Mouse (Mus musculus): ENCODE data around the gene Gm12695. TPM values are rescaled to one million over a fixed set of nuclear protein-coding genes. Genes with fewer than 3 reads are reported as not detected.
A peak's percentile ranks its signal among the peaks of the same experiment; 100 is the strongest.

Gm12695 gene
- polyA plus RNA-seq, 1 experiment from 2014 or later, result not detected

DNA sequence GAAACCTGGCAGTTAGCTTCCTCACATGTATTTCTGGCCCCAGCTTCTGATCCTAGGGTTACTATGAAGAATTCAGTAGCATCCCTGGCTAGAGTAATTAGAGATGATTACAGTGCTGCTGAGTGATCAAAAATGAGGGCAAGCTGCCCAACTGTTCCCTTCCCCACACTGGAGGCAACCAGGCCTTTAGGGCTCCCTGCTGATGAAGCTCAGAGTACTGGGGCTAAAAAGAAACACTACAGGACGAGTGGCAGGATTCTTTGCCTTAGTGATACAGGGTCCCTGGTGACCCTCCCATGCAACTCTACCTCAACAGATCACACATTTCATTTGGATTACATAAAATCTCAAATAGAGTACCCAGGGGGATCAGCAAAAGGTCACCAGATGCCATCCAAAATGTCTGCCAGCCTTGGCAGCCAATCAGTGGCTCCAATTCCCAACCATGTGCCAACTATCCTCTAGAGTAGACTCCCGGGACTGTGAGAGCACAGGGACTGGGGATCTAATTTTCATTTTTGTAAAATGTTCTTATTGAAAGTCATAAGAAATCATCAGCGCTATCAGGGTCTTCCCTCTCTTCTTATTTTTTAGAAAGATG, 11.9 kb downstream of the Gm12695 start:
- Histone ChIP-seq H3K4me3 (ENCODE audit: low read depth, low read length) (no peak overlapping the region), H3K36me3 (ENCODE audit: control insufficient read depth, insufficient read depth, low read length) (no peaks in the 10 kb centered on the region), H3K27me3 (ENCODE audit: control insufficient read depth, insufficient read depth, low read length) (no peaks in the 10 kb centered on the region), H3K9me3 (ENCODE audit: control insufficient read depth, low read length) (no peaks in the 10 kb centered on the region), H3K9ac (replicated peaks; ENCODE audit: low read depth, low read length) (no peak overlapping the region), H3K4me2 (ENCODE audit: low read depth, low read length) (no peak overlapping the region), H3K4me1 (ENCODE audit: control insufficient read depth, insufficient read depth, low read length) (no peaks in the 10 kb centered on the region), H3K27ac (ENCODE audit: low read depth, low read length) (no peak overlapping the region)
- no peak for ATAC-seq (ENCODE audit: low read depth)
- 62% methylated on average over 3 of the region's 3 CpGs for WGBS

DNA sequence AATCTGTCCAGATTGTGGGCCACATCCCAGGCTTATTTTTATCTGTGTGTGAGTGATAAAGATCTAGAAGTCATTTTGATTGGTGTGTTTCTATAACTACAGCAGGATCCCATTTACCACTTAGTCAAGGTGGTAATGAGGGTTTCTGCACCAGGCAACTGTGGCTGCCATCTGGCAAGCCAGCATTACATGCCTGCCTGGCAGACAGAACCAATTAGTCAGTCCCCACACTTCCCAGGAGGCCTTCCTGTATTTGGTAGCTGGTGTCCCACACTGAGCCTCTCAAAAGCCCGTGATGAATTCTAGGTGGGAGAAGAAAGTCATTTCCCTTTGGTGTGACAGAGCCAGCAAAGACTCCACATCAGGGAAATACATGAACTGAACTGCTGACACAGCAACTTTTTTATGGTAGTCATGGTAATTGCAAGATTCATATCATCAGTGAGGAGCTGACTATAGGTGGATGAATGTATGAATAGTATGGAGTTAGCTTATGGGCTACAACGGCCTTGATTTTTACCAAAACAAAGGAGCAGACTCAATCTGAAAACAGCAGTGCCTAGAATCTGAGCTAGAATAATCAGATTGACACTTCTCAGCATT, 18.5 kb downstream of the Gm12695 start:
- H3K9ac ChIP-seq (replicated peaks; ENCODE audit: low read depth, low read length), result no peak overlapping the region
- H3K4me1 ChIP-seq (ENCODE audit: control insufficient read depth, insufficient read depth, low read length), result no peaks in the 10 kb centered on the region
- peak; percentile 46; the same call in 1 of the 2 replicates for ATAC-seq (ENCODE audit: low read depth)
- H3K27ac ChIP-seq (ENCODE audit: low read depth, low read length), result no peak overlapping the region
- H3K4me3 ChIP-seq (ENCODE audit: low read depth, low read length), result no peak overlapping the region
- H3K9me3 ChIP-seq (ENCODE audit: control insufficient read depth, low read length), result no peaks in the 10 kb centered on the region
- H3K4me2 ChIP-seq (ENCODE audit: low read depth, low read length), result no peak overlapping the region
- H3K27me3 ChIP-seq (ENCODE audit: control insufficient read depth, insufficient read depth, low read length), result no peaks in the 10 kb centered on the region
- no peaks in the 10 kb centered on the region for H3K36me3 ChIP-seq (ENCODE audit: control insufficient read depth, insufficient read depth, low read length)
- WGBS, result 56% methylated on average over 2 of the region's 2 CpGs

DNA sequence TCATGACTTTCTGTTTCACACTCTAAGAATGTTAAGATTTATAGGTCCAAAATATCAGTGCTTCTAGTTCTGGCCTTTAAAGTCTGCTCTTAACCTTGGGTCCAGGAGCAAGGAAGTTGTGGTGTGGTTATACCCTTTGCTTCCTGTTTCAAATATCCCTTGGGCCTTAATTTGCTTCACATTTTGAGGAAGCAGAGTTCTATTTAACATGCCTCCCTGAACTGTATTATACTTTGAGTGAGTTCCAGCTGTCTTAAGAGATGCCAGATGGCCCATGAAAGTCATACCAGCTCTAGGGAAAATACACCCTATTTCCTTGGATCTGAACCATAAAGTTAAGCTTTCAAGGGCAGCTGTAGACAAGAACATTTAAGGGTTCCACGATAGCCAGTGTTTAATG, 33.0 kb downstream of the Gm12695 start:
- Histone ChIP-seq H3K27me3 (ENCODE audit: control insufficient read depth, insufficient read depth, low read length) (no peaks in the 10 kb centered on the region), H3K27ac (ENCODE audit: low read depth, low read length) (no peak overlapping the region), H3K4me2 (ENCODE audit: low read depth, low read length) (no peak overlapping the region), H3K4me3 (ENCODE audit: low read depth, low read length) (no peak overlapping the region), H3K9ac (replicated peaks; ENCODE audit: low read depth, low read length) (no peak overlapping the region), H3K4me1 (ENCODE audit: control insufficient read depth, insufficient read depth, low read length) (no peaks in the 10 kb centered on the region), H3K36me3 (ENCODE audit: control insufficient read depth, insufficient read depth, low read length) (no peaks in the 10 kb centered on the region), H3K9me3 (ENCODE audit: control insufficient read depth, low read length) (no peaks in the 10 kb centered on the region)
- ATAC-seq (ENCODE audit: low read depth), result no peak
- WGBS, result 57% methylated on average over 1 of the region's 1 CpGs

DNA sequence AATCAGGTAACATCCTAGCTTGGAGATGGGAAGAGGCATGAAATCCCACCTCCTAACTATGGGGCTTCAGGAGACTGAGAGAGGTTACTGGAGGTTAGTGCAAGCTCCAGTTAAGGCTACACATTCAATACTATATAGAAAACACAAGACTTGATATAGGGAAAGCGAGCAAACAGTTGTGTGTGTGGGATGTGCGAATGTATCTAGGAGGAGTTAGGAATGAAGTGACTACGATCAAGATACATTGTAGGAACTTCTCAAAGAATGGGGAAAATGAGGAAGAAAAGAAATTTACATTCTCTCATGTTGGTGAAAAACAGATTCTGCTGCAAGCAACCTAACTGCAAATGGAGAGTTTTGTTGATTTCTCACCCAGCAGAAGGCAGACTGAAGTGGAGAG, 44.5 kb downstream of the Gm12695 start:
- WGBS, result 94% methylated on average over 3 of the region's 3 CpGs
- no peak for ATAC-seq (ENCODE audit: low read depth)
- Histone ChIP-seq H3K9ac (replicated peaks; ENCODE audit: low read depth, low read length) (no peak overlapping the region), H3K4me1 (ENCODE audit: control insufficient read depth, insufficient read depth, low read length) (no peaks in the 10 kb centered on the region), H3K27me3 (ENCODE audit: control insufficient read depth, insufficient read depth, low read length) (no peaks in the 10 kb centered on the region), H3K4me3 (ENCODE audit: low read depth, low read length) (no peak overlapping the region), H3K27ac (ENCODE audit: low read depth, low read length) (no peak overlapping the region), H3K36me3 (ENCODE audit: control insufficient read depth, insufficient read depth, low read length) (no peaks in the 10 kb centered on the region), H3K4me2 (ENCODE audit: low read depth, low read length) (no peak overlapping the region), H3K9me3 (ENCODE audit: control insufficient read depth, low read length) (no peaks in the 10 kb centered on the region)

DNA sequence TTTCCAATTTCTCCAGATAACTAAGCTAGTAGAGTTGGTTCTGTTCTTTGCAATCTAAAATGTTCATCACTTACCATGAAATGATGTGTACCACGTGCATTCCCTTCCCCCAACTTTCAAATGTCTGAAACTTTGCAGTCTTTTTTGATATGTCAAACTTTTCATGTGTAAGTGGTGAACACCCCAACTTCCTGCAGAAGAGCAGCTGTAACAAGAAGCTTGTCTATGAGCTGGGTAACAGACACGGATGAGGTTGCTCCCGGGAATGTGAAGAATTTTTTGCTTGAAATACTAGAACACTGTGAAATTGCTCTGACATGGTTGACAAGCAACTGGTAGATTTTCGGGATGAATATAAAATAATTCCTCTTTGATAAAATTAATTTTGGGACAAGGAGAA, 55.7 kb downstream of the Gm12695 start:
- no peak for ATAC-seq (ENCODE audit: low read depth)

DNA sequence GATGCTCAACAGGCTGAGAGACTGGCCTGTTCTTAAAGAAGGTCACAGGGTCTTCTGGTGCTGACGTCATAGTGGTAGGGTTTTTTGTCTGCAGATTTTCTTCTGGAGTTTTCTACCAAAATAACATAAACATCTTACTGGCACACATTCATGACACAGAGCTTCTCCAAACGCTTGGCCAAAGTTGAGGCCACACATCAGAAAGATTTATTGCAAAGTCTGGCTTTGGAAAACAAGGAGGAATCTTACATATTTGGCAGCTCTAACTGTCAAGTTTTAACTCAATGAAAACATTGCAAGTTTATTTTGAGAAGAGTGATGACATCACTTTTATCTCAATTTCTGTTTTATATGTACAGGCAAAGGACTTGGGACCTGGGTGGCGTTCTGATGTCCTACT, 56.8 kb downstream of the Gm12695 start:
- no peak overlapping the region for H3K9ac ChIP-seq (replicated peaks; ENCODE audit: low read depth, low read length)
- no peak overlapping the region for H3K4me3 ChIP-seq (ENCODE audit: low read depth, low read length)
- H3K4me2 ChIP-seq (ENCODE audit: low read depth, low read length), result no peak overlapping the region
- WGBS, result 84% methylated on average over 3 of the region's 3 CpGs
- H3K27me3 ChIP-seq (ENCODE audit: control insufficient read depth, insufficient read depth, low read length), result no peaks in the 10 kb centered on the region
- no peak overlapping the region for H3K27ac ChIP-seq (ENCODE audit: low read depth, low read length)
- no peaks in the 10 kb centered on the region for H3K4me1 ChIP-seq (ENCODE audit: control insufficient read depth, insufficient read depth, low read length)
- no peaks in the 10 kb centered on the region for H3K36me3 ChIP-seq (ENCODE audit: control insufficient read depth, insufficient read depth, low read length)
- ATAC-seq (ENCODE audit: low read depth), result no peak
- no peaks in the 10 kb centered on the region for H3K9me3 ChIP-seq (ENCODE audit: control insufficient read depth, low read length)

More for the DNA sequence above, 55.7 kb downstream of the Gm12695 start:
- Histone ChIP-seq H3K9ac (replicated peaks; ENCODE audit: low read depth, low read length) (no peak overlapping the region), H3K27me3 (ENCODE audit: control insufficient read depth, insufficient read depth, low read length) (no peaks in the 10 kb centered on the region), H3K9me3 (ENCODE audit: control insufficient read depth, low read length) (no peaks in the 10 kb centered on the region), H3K4me1 (ENCODE audit: control insufficient read depth, insufficient read depth, low read length) (no peaks in the 10 kb centered on the region), H3K4me3 (ENCODE audit: low read depth, low read length) (no peak overlapping the region), H3K27ac (ENCODE audit: low read depth, low read length) (no peak overlapping the region), H3K36me3 (ENCODE audit: control insufficient read depth, insufficient read depth, low read length) (no peaks in the 10 kb centered on the region), H3K4me2 (ENCODE audit: low read depth, low read length) (no peak overlapping the region)
- WGBS, result 86% methylated on average over 4 of the region's 4 CpGs

DNA sequence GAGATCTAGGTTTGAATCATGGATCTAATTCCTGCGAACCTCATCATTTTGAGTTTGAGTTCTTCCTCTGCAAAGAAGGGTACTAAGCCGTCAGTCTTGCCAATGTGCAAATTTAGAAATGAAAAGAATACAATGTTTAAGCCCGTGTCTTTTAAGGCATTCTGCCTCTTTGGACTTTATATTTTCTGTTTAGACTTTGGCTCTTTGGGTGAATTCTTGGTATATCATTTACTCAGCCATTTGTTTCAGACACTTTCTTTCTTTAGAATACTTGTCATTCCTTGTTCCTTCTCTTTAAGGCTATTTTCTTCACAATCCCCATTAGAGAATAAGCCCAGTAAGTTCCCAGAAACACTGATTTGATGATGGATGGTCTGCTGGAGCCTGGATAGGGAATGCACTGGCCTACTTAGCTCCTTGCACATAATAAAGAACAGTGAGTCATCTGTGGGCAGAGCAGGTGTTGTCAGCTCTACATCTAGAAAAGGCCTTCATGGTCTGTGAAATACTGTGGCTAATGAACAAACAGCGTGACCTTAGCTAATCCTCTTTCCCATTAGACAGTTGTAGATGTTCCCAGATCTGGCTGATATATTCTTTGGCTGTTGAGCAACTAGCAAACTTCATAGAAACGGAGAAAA, 59.5 kb downstream of the Gm12695 start:
- Histone ChIP-seq H3K4me1 (ENCODE audit: control insufficient read depth, insufficient read depth, low read length) (no peaks in the 10 kb centered on the region), H3K27me3 (ENCODE audit: control insufficient read depth, insufficient read depth, low read length) (no peaks in the 10 kb centered on the region), H3K9me3 (ENCODE audit: control insufficient read depth, low read length) (no peaks in the 10 kb centered on the region), H3K4me3 (ENCODE audit: low read depth, low read length) (no peak overlapping the region), H3K27ac (ENCODE audit: low read depth, low read length) (no peak overlapping the region), H3K4me2 (ENCODE audit: low read depth, low read length) (no peak overlapping the region), H3K36me3 (ENCODE audit: control insufficient read depth, insufficient read depth, low read length) (no peaks in the 10 kb centered on the region), H3K9ac (replicated peaks; ENCODE audit: low read depth, low read length) (no peak overlapping the region)
- 67% methylated on average over 5 of the region's 5 CpGs for WGBS
- ATAC-seq (ENCODE audit: low read depth), result no peak

DNA sequence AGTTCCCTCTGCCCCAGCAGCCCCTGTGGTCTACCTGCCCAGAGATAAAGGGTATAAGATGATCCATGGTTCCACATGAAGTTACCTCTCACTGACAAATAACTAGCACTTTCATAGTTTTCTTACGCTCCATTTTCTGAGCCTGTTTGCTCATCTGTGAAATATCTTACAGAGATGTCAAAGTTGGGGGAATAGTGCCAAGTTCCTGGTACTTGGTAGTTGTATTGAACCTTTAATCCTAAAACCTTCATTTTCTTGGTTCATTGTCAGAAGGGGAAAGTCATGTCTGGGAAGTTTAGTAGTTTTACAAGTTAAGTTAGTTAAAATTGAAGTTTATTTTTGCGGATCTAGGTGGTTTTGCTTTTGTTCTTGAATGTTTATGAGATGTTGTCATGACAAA, 62.7 kb downstream of the Gm12695 start:
- WGBS, result 96% methylated on average over 2 of the region's 2 CpGs
- Histone ChIP-seq H3K36me3 (ENCODE audit: control insufficient read depth, insufficient read depth, low read length) (no peaks in the 10 kb centered on the region), H3K27me3 (ENCODE audit: control insufficient read depth, insufficient read depth, low read length) (no peaks in the 10 kb centered on the region), H3K9ac (replicated peaks; ENCODE audit: low read depth, low read length) (no peak overlapping the region), H3K27ac (ENCODE audit: low read depth, low read length) (no peak overlapping the region), H3K4me2 (ENCODE audit: low read depth, low read length) (no peak overlapping the region), H3K4me1 (ENCODE audit: control insufficient read depth, insufficient read depth, low read length) (no peaks in the 10 kb centered on the region), H3K4me3 (ENCODE audit: low read depth, low read length) (no peak overlapping the region), H3K9me3 (ENCODE audit: control insufficient read depth, low read length) (no peaks in the 10 kb centered on the region)
- no peak for ATAC-seq (ENCODE audit: low read depth)

Measured in neural tube, embryonic 14.5 days (tissue).